Mouse (Mus musculus): ENCODE results near the gene Phldb1. TPM values are rescaled to one million over a fixed set of nuclear protein-coding genes. Genes with fewer than 3 reads are reported as not detected.
A peak's percentile ranks its signal among the peaks of the same experiment; 100 is the strongest.

Gene Phldb1
- total RNA-seq, 2 experiments from 2014 or later: 33.5 to 33.9 TPM

DNA sequence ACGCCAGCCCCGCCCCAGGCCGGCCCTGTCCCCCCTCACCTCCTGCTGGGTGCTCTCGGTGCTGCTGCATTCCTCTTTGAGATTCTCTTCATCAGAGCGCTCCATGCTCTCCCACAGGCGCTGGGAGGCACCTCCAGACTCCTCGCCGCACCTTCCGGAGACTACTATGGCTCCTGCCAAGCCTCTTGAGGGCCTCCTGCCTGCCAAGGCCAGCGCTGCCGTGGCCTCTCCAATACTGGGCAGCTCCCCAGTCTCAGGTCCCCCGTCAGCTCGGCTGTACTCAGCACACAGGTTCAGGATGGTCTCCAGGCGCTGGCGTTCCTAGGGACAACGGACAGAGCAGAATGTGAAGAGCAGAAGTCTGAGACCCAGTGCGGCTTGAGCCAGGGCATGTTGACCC is 23.4 kb downstream of the Phldb1 start:
- no peak for DNase-seq
- intact Hi-C loops (cut with DNase I): no loop called here

- DNase-seq: no peak
- intact Hi-C loops (cut with DNase I): no loop called here
These were observed 24.8 kb downstream of the Phldb1 start for GRCm38 (mm10) chr9:44710213-44710612.

GRCm38 (mm10) chr9:44709600-44709999 is 25.4 kb downstream of the Phldb1 start:
- intact Hi-C loops (cut with DNase I): no loop called here
- DNase-seq: no peak

DNA sequence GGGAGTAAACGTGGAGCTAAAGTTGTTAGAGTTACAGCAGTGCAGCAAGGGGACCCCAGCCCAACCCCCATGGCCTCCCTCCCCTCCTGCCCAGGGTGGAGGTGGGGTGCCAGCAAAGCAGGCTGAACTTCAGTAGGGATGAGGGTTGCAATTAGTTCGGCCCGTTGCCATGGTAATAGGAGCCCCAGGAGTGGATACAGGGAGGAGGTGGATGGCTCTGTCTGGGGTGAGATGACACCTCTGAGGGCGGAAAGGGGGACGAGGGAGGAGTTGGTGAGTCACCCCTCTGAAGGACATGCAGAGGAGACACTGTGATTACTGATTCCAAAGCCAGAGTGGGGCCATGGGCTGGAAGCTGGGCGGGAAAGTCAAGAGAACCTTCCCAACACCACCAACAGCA is 26.1 kb downstream of the Phldb1 start:
- intact Hi-C loops (cut with DNase I): no loop called here

GRCm38 (mm10) chr9:44708429-44708765 is 26.6 kb downstream of the Phldb1 start:
- intact Hi-C loops (cut with DNase I): no loop called here
- DNase-seq: peak; percentile 70 to 75

More for the DNA sequence above, 26.1 kb downstream of the Phldb1 start:
- DNase-seq: no peak

- intact Hi-C loops (cut with DNase I): no loop called here
- DNase-seq: no peak
These were observed 27.1 kb downstream of the Phldb1 start for GRCm38 (mm10) chr9:44707749-44708428.

DNA sequence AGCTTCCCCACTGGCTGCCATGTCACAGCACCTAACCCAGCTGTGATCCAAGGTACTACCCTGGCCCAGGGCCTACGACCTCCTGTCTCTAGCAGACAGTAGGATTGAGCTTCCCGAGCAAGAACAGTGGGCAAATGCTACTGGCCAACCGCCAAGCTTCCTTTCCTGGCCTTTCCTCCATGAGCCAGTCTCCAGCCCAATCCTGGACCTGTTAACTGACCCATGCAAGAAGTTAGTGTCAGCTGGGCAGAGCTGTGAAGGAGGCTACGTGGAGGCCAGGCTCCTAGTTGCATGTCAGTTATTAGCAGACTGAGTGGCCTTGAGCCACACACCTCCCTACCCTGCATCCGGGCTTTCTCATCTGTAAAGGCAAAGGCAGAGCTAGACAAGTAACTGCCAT is 35.3 kb downstream of the Phldb1 start:
- no peak for DNase-seq
- intact Hi-C loops (cut with DNase I): no loop called here

- DNase-seq: no peak
- intact Hi-C loops (cut with DNase I): no loop called here
These were observed 35.8 kb downstream of the Phldb1 start for GRCm38 (mm10) chr9:44699196-44699595.

- intact Hi-C loops (cut with DNase I): no loop called here
- no peak for DNase-seq
These were observed 37.1 kb downstream of the Phldb1 start for GRCm38 (mm10) chr9:44697866-44698265.

DNA sequence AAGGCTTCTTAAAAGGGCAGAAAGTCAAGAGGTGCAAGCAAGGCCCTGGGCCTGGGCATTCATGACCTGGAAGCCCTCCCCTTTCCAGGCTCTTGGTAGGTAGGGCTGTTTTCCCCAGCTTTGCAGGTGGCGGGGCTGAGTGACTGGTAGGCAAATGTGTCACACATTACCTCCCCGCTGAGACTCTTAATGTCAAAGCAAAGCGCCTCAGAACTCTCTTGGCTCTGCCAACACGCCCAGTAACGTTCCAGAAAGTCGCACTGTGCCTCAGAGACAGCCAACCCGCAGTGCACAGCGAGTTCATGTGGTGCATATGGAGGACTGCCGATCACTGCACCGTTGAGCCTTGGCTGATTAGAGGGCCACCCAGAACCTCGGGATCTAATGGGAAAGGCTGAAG is 41.9 kb downstream of the Phldb1 start:
- DNase-seq: no peak
- intact Hi-C loops (cut with DNase I): no loop called here

DNA sequence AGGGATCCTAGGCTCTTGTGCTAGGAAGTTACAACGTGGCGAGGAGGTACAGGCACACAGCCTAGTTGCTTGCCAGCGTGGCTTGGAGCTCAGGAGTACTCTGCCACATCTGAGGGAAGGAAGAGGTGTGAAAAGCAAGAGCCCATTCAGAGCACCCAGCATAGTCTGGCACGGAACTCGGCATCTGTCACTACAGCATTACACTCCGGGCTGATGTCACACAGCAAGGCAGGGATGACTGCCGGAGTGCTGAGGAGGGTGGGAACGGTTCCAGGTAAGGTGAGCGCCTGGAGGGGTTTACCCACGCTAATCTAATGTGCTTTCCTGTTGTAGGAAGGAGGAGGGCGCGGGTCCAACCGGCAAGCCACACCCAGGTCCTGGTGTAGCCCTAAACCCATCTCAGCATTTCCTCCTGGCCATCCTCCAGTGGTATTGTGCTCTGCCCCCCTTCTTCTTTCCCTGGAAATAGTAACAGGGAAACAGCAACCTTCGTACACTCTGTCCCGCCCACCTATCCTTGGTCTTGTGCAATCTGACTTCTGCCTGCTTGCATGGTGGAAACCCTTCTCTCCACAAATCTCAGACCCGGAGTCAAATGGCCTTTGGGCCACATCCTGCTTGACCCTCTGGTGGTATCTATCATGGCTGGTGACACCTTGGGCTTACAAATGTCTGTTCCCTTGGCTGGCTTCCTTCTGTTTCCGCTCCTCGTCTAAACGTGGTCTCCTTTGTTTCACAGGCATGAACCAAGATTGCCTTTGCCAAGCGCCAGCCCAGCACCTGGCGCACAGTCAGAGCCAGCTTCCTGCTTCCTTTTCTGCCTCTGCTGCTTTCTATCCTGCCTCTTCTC is 43.1 kb downstream of the Phldb1 start:
- peak; percentile 50 to 54 for DNase-seq
- intact Hi-C loops (cut with DNase I): no loop called here

DNA sequence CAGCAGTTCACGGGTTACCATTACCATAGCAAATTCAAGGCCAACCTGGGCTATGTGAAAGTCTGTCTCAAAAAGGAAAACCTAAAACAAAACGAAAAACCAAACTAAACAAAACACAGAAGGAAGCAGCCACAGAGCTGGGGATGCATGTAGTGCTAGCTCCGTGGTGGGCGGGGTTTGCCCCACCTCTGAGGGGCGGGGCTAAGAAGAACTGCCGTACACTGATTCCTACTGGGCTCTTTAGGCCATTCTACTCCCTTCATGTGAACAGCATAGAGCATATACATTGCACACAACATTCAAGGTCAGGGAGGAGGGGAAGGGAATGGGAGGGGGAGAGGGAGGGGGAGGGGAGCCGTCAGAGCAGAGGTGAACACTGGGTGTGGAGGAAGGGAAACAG is 44.4 kb downstream of the Phldb1 start:
- no peak for DNase-seq
- intact Hi-C loops (cut with DNase I): no loop called here

DNA sequence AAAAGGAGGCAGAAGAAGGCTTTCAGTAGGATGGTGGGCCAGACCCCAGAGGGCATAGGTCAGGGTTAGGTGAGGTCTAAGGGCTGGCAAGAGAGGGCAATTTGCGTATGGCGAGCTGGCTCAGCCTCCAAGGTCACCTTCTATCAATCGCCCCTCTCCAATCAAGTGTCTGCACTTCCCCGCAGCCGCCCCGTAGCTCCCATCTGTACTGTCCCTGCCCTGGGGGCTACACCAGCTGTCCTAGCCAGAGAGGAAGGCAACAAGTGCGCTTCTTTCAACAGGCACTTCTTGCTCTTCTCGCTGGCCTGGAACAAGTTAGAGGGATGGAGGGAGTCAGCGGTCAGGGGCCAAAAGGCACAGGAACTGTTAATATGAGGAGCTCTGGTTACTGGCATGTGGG is 47.0 kb downstream of the Phldb1 start:
- no peak for DNase-seq
- intact Hi-C loops (cut with DNase I): loop anchor here (1.0 kb wide), 1 partner anchor 33 kb away; no protein-coding TSS in a partner anchor

GRCm38 (mm10) chr9:44686638-44687037 is 48.4 kb downstream of the Phldb1 start:
- intact Hi-C loops (cut with DNase I): no loop called here
- no peak for DNase-seq

- intact Hi-C loops (cut with DNase I): loop anchor here (2.0 kb wide), 1 partner anchor 31 kb away; no protein-coding TSS in a partner anchor
- peak; percentile 63 to 70 for DNase-seq
These were observed 49.4 kb downstream of the Phldb1 start for GRCm38 (mm10) chr9:44685346-44686330.

- DNase-seq: no peak
- intact Hi-C loops (cut with DNase I): no loop called here
These were observed 52.0 kb downstream of the Phldb1 start for GRCm38 (mm10) chr9:44683046-44683445.

DNA sequence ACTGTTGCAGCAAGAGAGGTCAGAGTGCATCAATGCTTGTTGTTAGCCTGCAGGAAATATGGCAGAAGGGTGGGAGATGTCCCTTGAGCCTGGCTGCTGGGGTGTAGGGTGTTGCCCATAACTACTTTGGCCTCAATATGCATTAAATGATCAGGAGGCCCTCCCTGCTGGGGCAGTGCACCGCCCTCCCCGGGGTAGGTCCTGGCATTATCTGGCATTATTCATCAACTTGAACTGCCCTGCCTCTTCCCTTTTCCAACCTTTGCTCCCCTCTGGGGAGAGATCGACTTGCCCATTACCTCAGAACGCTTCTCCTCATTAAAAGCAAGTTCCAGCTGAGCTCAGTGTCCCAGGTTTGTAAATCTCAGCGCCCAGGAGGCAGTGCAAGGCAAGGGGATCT is 55.4 kb downstream of the Phldb1 start:
- intact Hi-C loops (cut with DNase I): no loop called here
- DNase-seq: no peak

GRCm38 (mm10) chr9:44678288-44678871 is 56.6 kb downstream of the Phldb1 start:
- no peak for DNase-seq
- intact Hi-C loops (cut with DNase I): no loop called here

DNA sequence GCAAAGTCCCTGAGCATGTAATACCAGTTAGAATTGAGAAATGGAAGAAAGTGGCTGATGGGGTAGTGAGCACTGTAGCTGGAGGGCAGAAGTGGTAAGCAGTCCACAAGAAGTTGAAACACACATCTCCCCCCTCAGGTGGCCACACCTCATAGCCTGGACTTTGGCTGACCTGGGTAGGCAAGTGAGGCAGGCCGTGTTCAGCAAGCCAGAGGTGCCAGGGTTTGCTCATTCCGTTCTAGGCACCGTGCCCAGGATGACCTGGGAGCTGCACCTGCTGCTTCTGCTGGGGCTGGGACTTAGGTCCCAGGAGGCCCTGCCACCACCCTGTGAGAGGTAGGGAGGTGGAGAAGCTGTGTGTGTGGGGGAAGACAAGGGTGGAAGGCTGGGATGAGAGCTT is 62.0 kb downstream of the Phldb1 start, which contains the start of gene Treh:
Gene Treh (plus strand): TSS at position 229 of the 400 bp plus-strand sequence.
- intact Hi-C loops (cut with DNase I): no loop called here
- DNase-seq: no peak

GRCm38 (mm10) chr9:44672291-44672865 is 62.6 kb downstream of the Phldb1 start:
- intact Hi-C loops (cut with DNase I): no loop called here
- no peak for DNase-seq
